Mouse (Mus musculus) cerebellum, adult 2 months (tissue): ENCODE data around the gene Urgcp.

ENCODE experiments used
- CTCF ChIP-seq: fragments of 200-500 bp; IDR thresholded peaks from 2 replicates; pipeline ENCODE4 v1.5.1; 2011; ENCODE audit warnings: low read depth, mild to moderate bottlenecking, control low read depth, low read length, moderate library complexity, borderline replicate concordance; ENCODE audit not compliant: insufficient read depth
- POLR2A ChIP-seq: fragments of 200-500 bp; IDR thresholded peaks from 2 replicates; pipeline ENCODE4 v1.6.1; 2011; ENCODE audit warnings: low read length, control low read depth, borderline replicate concordance; ENCODE audit not compliant: insufficient read depth

- TF ChIP-seq POLR2A (no peak), CTCF (no peak)
Measured at GRCm38 (mm10) chr11:5737137-5737536, 25.0 kb downstream of the Urgcp start.
